Mouse (Mus musculus) midbrain, embryonic 10.5 days (tissue): ENCODE measurements around the gene Ltbp1. TPM values are rescaled to one million over a fixed set of nuclear protein-coding genes. Genes with fewer than 3 reads are reported as not detected.
A peak's percentile ranks its signal among the peaks of the same experiment; 100 is the strongest.

Experiments used
- DNase-seq: peaks from one replicate; pipeline ENCODE4 v3.0.0-alpha.2; 2017; ENCODE audit warnings: low spot score
- H3K27ac ChIP-seq: fragments of 300-500 bp; sonication (generic); replicated peaks from 2 replicates; pipeline ENCODE4 v1.5.1; 2016; ENCODE audit warnings: mild to moderate bottlenecking
- H3K27me3 ChIP-seq: fragments of 300-500 bp; sonication (generic); 2 replicates; pipeline ENCODE4 v1.6.1; 2016; ENCODE audit warnings: low read depth, mild to moderate bottlenecking; ENCODE audit not compliant: poor library complexity, severe bottlenecking
- H3K36me3 ChIP-seq: fragments of 300-500 bp; sonication (generic); 2 replicates; pipeline ENCODE4 v1.6.1; 2016; ENCODE audit warnings: mild to moderate bottlenecking, moderate library complexity
- H3K4me1 ChIP-seq: fragments of 300-500 bp; sonication (generic); 2 replicates; pipeline ENCODE4 v1.6.1; 2016
- H3K4me3 ChIP-seq: fragments of 300-500 bp; sonication (generic); 2 replicates; pipeline ENCODE4 v1.5.1; 2016; ENCODE audit warnings: mild to moderate bottlenecking, moderate library complexity
- H3K9me3 ChIP-seq: fragments of 300-500 bp; sonication (generic); replicated peaks from 2 replicates; pipeline ENCODE4 v1.6.1; 2016; ENCODE audit warnings: mild to moderate bottlenecking
- WGBS: fragments of 180-500 bp; shearing (Covaris S2); methylation state at CpG from one replicate; pipeline ENCODE4 v1.1.7; 2016; 5-methylcytosine and 5-hydroxymethylcytosine counted together
- polyA plus RNA-seq: library from polyadenylated mRNA; unstranded; fragments of >200 nt; fragmentation: Nextera tagmentation; extraction: Ambion mirVana; gene quantifications from 2 replicates; pipeline ENCODE4 v1.2.1, GENCODE M21; 2016

The Ltbp1 gene
- polyA plus RNA-seq, 1 experiment from 2014 or later = 5.4 TPM

GRCm38 (mm10) chr17:75039017-75039416, 33.6 kb downstream of the Ltbp1 start:
- H3K4me3 ChIP-seq = no peak overlapping the region
- no peaks in the 10 kb centered on the region for H3K9me3 ChIP-seq
- H3K27me3 ChIP-seq = no peaks in the 10 kb centered on the region
- no peaks in the 10 kb centered on the region for H3K36me3 ChIP-seq
- 89% methylated on average over 4 of the region's 4 CpGs for WGBS
- no peak for DNase-seq
- no peak overlapping the region for H3K27ac ChIP-seq
- no peaks in the 10 kb centered on the region for H3K4me1 ChIP-seq

- Histone ChIP-seq H3K4me3 (no peak overlapping the region), H3K27me3 (0 out of 2 replicates have a peak, but pooled peaks cover 6% of the 10 kb centered on the region), H3K27ac (no peak overlapping the region), H3K4me1 (no peaks in the 10 kb centered on the region), H3K9me3 (no peaks in the 10 kb centered on the region; the same call in 1 of the 2 replicates), H3K36me3 (no peaks in the 10 kb centered on the region)
- no peak for DNase-seq
- 86% methylated on average over 8 of the region's 8 CpGs for WGBS
Measured at GRCm38 (mm10) chr17:75049366-75049969, 44.1 kb downstream of the Ltbp1 start.

DNA sequence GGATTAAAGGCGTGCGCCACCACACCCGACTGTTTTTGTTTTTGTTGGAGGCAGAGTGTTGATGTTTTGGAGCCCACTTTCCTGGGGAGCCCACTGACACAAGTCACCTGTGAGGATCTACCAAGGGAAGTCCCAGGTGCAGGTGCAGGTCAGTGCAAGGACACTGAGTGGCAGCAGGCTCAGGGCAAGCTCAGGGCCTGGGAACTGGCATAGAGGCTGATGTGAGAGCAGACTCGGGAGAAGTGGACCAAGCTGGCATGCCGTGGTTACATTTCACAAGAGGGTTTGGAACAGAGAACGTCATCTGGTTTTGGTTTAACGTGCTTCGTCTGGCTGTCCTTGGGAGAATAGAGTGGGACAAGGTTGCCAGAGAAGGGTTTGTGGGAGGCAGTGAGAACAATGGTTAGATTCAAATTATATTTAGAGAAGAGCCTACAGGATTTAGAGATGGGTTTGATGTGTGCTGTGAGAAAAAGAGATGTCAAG, 46.1 kb downstream of the Ltbp1 start:
- no peaks in the 10 kb centered on the region for H3K9me3 ChIP-seq
- H3K36me3 ChIP-seq = no peaks in the 10 kb centered on the region
- no peak overlapping the region for H3K4me3 ChIP-seq
- H3K27me3 ChIP-seq = peaks cover 21% of the 10 kb centered on the region
- no peak for DNase-seq
- H3K27ac ChIP-seq = no peak overlapping the region
- H3K4me1 ChIP-seq = peaks cover 3% of the 10 kb centered on the region
- WGBS = 86% methylated on average over 8 of the region's 8 CpGs

DNA sequence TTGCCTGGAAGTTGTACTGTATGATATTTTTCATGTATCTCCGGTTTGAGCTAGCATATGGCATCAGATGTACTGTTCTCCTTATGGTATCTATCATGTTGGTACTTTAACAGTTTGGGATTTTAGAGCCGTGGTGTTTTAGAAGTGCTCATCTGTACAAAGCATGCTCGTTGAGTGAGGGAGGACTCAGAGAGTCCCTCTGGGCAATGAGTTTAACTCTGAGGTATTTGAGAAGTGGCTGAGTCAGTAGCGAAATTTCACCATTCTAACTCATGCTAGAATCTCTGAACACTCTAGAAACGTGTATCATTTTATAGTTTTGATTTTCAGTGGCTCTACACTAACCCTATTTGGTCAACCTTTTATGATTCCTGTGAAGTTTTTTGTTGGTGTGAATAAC, 49.9 kb downstream of the Ltbp1 start:
- 84% methylated on average over 5 of the region's 5 CpGs for WGBS
- Histone ChIP-seq H3K27ac (no peak overlapping the region), H3K9me3 (no peaks in the 10 kb centered on the region), H3K4me3 (no peak overlapping the region), H3K27me3 (peaks cover 39% of the 10 kb centered on the region), H3K4me1 (peaks cover 8% of the 10 kb centered on the region), H3K36me3 (no peaks in the 10 kb centered on the region)
- DNase-seq = no peak

DNA sequence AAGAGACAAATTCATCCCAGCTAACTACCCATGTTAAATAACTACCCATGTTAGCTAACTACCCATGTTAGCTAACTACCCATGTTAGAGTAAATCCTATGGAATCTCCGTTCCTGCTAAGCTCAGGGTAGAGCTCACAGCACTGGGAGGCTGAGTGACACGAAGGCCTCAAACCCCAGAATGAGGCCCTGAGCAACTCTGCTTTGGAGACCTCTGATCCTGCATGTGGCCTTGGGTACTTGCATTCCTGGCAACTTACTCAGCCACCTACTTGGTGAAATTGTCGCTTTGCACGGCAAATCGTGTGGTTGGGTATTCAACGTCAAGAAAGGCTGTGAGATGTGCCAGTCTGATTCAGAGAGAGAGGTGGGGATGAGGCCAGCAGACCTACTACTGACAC, 50.6 kb downstream of the Ltbp1 start:
- WGBS = 86% methylated on average over 6 of the region's 6 CpGs
- Histone ChIP-seq H3K4me1 (peaks cover 8% of the 10 kb centered on the region), H3K9me3 (no peaks in the 10 kb centered on the region), H3K4me3 (no peak overlapping the region), H3K36me3 (no peaks in the 10 kb centered on the region), H3K27me3 (peaks cover 46% of the 10 kb centered on the region), H3K27ac (no peak overlapping the region)
- DNase-seq = no peak

DNA sequence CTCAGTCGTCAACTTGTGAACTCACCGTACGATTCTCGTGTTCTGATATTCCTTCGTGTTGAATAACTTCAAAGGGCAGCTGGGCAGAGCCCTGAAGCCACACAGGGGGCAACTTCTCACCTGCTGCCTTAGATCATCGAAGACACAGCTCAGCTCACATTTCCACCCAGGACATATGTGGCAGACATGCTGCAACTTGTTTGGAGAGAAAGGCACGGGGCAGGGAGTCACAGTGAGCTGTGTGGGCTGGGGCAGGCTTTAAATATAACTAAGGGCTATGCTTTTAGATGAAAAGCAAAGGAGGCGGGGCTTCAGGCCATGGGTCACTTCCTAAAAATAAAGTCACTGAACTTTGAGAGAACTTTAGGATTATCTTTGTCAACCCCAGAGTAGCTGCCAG, 51.3 kb downstream of the Ltbp1 start:
- Histone ChIP-seq H3K9me3 (no peaks in the 10 kb centered on the region), H3K4me1 (peaks cover 8% of the 10 kb centered on the region), H3K4me3 (no peak overlapping the region), H3K36me3 (no peaks in the 10 kb centered on the region), H3K27ac (no peak overlapping the region), H3K27me3 (peaks cover 48% of the 10 kb centered on the region)
- 49% methylated on average over 8 of the region's 8 CpGs for WGBS
- no peak for DNase-seq

GRCm38 (mm10) chr17:75066340-75066739, 61.0 kb downstream of the Ltbp1 start:
- peaks cover 83% of the 10 kb centered on the region for H3K27me3 ChIP-seq
- no peaks in the 10 kb centered on the region for H3K9me3 ChIP-seq
- WGBS = 84% methylated on average over 7 of the region's 7 CpGs
- peaks cover 29% of the 10 kb centered on the region for H3K4me1 ChIP-seq
- H3K27ac ChIP-seq = no peak overlapping the region
- H3K4me3 ChIP-seq = no peak overlapping the region
- no peaks in the 10 kb centered on the region for H3K36me3 ChIP-seq
- DNase-seq = no peak

DNA sequence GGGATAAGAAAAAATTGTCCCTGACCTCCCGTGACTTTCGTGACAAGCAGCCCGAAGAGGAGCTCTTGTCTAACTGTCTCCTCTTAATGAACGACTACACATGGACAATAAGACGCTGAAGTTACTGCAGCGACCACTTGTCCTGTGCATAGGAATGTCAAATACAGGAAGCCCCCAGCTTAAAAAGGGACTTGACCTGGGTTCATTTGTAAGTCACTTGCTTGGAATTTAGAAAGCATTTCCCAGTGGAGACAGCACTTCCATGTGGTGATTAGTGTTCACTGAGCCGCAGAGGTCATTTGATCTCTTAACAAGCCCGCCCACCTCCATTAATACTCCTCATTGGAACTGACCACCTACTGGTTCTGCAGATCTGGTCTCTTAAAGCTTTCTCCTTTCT, 61.9 kb downstream of the Ltbp1 start:
- peak; percentile 43 for DNase-seq
- Histone ChIP-seq H3K4me1 (peaks cover 32% of the 10 kb centered on the region), H3K4me3 (peak overlapping the region; percentile 21; the same call in 1 of the 2 replicates), H3K27me3 (peaks cover 85% of the 10 kb centered on the region), H3K36me3 (no peaks in the 10 kb centered on the region), H3K9me3 (no peaks in the 10 kb centered on the region), H3K27ac (no peak overlapping the region)
- WGBS = 8% methylated on average over 8 of the region's 8 CpGs

DNA sequence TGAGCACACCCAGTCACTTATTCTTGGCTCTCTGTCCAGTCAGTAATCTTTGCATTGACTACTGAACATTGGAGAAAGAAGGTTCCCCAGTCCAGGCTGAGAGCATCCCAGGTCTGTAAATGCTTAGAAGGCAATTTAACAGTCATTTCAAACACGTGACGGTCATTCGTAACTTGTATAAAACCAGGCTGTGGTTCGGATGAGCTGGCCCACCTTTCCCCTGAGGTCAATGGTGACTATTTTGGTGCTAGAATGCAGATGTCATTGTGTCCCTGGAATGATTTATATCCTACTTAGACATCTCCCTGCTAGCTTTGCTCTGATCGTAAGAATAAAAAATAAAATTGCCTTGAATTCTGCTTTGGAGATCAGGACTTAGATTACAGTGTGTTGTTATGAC, 63.9 kb downstream of the Ltbp1 start:
- 96% methylated on average over 5 of the region's 5 CpGs for WGBS

DNA sequence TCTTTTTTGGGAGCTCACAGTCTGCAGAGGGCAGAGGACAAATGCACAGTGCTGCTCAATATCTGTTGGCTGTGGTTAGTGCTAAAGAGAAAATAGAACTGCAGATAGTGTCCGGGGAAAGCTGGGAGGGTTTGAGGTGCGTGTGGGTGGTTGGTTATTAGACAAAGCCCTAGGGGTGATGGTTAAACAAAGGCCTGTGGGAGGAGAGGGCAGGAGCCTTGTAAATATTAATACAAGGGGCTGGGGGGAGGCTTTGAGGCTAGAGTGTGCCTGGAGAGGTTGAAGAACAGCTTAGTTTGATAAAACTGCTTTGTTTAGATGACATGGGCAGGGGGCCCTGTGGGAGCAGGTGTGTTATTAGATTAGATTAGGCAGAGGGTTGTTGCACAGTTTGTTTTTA, 65.8 kb downstream of the Ltbp1 start:
- DNase-seq = no peak
- no peaks in the 10 kb centered on the region for H3K9me3 ChIP-seq
- H3K27me3 ChIP-seq = peaks cover 88% of the 10 kb centered on the region
- H3K36me3 ChIP-seq = no peaks in the 10 kb centered on the region
- H3K27ac ChIP-seq = no peak overlapping the region
- H3K4me3 ChIP-seq = no peak overlapping the region
- peaks cover 26% of the 10 kb centered on the region for H3K4me1 ChIP-seq
- WGBS = 16% methylated on average over 2 of the region's 2 CpGs

More for the DNA sequence above, 63.9 kb downstream of the Ltbp1 start:
- no peaks in the 10 kb centered on the region for H3K36me3 ChIP-seq
- no peak for DNase-seq
- H3K4me1 ChIP-seq = peaks cover 32% of the 10 kb centered on the region
- no peak overlapping the region for H3K27ac ChIP-seq
- peaks cover 88% of the 10 kb centered on the region for H3K27me3 ChIP-seq
- H3K4me3 ChIP-seq = no peak overlapping the region
- no peaks in the 10 kb centered on the region for H3K9me3 ChIP-seq

GRCm38 (mm10) chr17:75071749-75072148, 66.4 kb downstream of the Ltbp1 start:
- H3K4me3 ChIP-seq = no peak overlapping the region
- H3K27ac ChIP-seq = no peak overlapping the region
- whole genome bisulfite sequencing = 96% methylated on average over 2 of the region's 2 CpGs
- peaks cover 91% of the 10 kb centered on the region for H3K27me3 ChIP-seq
- DNase-seq = no peak
- H3K9me3 ChIP-seq = no peaks in the 10 kb centered on the region
- no peaks in the 10 kb centered on the region for H3K36me3 ChIP-seq
- H3K4me1 ChIP-seq = peaks cover 22% of the 10 kb centered on the region

DNA sequence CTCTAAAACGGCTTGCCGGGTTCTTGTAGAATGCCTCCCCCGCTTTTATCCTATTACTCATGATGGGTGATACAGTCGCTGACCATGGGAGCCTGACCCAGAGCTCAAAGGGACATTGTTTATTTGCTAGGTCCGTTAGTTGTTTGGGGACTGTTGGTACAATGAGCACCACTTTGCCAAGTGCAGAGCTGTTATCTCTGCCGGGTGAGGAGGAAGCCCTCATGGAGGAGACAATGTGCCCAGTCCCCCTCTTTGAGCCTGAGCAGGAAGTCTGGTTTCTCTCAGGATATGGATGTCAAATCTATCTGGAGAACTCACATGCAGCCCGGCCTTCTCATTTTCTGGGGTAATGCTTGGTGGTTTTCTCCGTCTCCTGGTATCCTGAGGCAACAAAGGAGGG, 68.5 kb downstream of the Ltbp1 start:
- H3K9me3 ChIP-seq = no peaks in the 10 kb centered on the region
- H3K4me1 ChIP-seq = peaks cover 9% of the 10 kb centered on the region
- H3K36me3 ChIP-seq = no peaks in the 10 kb centered on the region
- WGBS = 77% methylated on average over 8 of the region's 8 CpGs
- DNase-seq = no peak
- H3K27me3 ChIP-seq = peaks cover 83% of the 10 kb centered on the region
- H3K4me3 ChIP-seq = no peak overlapping the region
- no peak overlapping the region for H3K27ac ChIP-seq

DNA sequence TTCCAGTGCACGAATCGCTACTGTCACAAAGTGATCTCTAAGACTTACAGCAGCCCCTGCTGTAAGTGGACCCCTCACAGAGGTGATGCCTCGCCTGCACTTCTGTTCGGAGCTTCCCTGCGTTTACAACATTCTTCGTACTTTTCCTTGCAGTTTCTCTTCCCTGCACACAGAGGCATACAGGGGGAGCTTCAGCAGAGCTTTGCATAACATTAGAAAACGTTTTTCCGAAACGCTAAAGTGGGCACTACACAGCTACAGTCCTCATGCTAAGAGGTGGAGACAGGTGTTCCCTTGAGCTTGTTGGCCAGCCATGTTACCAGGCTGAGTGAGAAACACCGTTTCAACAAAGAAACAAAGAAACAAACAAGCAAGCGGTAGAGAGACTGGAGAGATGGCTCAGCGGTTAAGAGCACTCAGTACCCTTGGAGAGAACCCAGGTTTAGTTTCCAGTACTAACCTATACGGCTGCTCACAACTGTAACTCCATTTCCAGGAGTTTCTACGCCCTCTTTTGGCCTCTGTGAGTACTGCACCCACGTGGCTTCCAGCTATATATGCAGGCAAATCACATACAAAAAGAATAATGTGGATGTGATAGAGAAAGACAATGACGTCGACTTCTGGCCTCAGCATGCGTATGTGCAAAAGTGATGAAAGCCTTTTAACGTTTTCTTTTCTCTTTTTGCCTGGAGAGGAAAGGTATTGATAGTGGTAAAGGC, 69.8 kb downstream of the Ltbp1 start:
- H3K4me1 ChIP-seq = peaks cover 9% of the 10 kb centered on the region
- peaks cover 71% of the 10 kb centered on the region for H3K27me3 ChIP-seq
- H3K9me3 ChIP-seq = no peaks in the 10 kb centered on the region
- no peak overlapping the region for H3K27ac ChIP-seq
- WGBS = 73% methylated on average over 19 of the region's 19 CpGs
- no peak overlapping the region for H3K4me3 ChIP-seq
- H3K36me3 ChIP-seq = no peaks in the 10 kb centered on the region
- peak; percentile 42 for DNase-seq
